Mouse (Mus musculus) lung, adult 10 weeks (tissue): ENCODE data around the gene 2200002D01Rik. TPM values are rescaled to one million over a fixed set of nuclear protein-coding genes. Genes with fewer than 3 reads are reported as not detected.

Experiments
- polyA plus RNA-seq: library from polyadenylated mRNA; stranded (reverse); fragments of 350-450 nt; fragmentation: Illumina TruSeq; extraction: RNeasy Lipid Tissue Mini Kit (QIAGEN cat#74804); gene quantifications from one replicate; pipeline ENCODE4 v1.2.3, GENCODE M21; 2014; ENCODE audit warnings: low read depth, low replicate concordance; ENCODE audit not compliant: insufficient read depth

2200002D01Rik gene
- polyA plus RNA-seq: 37.1 TPM

DNA sequence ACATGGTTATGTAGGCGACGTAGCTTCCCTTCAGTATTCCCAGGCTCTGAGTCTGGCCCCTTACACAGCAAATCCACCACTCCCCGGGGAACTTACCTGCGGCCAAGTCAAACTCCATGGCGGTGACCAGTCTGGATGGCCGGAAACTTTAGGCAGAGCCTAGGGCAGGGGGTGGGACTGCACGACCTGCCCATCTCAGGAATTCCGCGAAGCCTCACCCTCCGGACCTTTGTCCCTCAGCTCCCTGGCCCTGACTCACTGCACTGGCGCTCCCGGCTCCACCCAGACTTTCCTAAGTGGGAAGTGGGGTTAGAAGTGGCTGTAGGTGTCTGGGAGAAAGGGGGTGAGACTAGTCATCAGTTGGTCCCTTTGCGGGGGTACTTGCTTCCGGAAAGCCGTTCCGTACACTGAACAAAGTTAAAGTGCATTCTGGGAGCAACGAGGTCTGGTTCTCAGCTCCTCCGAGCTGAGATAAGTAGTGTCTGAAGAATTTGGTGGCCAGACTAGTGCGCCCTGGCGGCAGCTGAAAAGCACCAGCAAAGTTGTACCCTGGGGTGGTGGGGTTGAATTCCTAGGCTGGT, at the start of gene 2200002D01Rik:
Gene 2200002D01Rik, minus strand, starts transcription at position 206 of the 581 bp plus-strand sequence.

DNA sequence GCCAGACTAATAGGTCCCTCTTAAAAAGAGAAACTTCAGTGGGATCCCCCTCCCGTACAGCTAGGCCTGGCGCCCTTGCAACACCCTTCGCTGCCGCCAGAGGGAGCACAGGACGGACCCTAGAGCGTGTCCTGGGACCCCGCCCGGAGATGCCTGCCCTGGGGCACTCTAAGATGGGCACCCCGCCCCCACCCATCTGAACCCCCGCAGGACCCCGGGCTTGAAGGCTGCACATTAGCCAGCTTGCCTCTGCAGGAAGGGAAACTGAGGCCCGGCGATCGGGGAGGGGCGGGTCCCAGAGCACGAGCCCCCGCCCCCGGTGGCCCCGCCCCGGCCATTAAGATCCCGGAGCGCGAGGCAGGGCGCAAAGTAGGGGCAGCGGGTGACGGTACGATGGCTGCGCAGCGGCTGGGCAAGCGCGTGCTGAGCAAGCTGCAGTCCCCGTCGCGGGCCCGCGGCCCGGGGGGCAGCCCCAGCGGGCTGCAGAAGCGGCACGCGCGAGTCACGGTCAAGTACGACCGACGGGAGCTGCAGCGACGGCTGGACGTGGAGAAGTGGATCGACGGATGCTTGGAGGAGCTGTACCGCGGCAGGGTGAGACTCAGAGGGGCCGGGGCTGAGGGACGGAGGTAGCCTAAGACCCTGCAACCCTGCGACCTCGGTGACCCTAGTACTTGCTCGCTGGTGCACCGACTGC, 40.8 kb upstream of the 2200002D01Rik start, which contains the start of gene Ppp1r14a:
Gene Ppp1r14a, plus strand, starts transcription at position 367 of the 697 bp plus-strand sequence.

DNA sequence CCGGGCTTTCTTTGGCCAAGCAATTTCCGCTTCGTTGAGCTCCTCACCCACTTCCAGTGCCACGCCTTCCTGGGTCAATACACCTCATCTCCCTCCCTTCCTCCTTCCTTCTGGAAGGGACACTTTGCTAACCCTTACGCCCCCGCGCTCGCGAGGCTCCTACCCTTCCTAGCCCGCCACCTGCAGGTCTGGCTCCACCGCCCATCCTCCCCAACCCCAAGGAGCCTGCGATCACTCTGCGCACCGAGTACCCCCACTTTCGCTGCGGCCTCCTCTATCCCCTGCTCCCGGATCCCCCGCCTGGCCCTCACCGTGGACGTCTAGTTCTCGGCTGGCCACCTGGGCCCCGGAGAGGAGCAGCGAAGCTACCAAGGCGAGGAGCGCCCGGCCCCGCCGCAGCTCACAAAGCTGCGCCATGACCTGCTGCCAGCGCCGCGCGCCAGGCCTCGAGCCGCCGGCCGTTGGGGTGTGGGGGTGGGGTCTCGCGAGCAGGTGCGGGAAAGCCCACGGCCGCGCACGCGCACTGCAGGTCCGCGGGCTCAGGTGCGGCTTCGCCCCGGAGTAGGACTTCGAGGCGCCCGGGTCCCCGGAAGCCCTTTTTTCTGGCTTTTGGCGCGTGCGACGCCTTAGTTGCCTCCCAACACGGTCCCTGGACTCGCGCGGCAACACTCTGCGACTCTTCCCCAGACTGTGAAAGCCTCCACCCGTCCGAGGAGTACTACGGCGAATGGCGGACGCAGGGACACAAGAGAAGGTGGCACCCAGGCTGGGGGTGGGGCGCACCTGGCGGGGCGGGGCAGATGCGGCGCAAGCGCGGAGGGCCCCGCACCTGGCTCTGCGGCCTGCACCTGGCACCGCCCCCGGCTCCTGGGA, 33.2 kb upstream of the 2200002D01Rik start, which contains the start of gene Spint2:
Gene Spint2, minus strand, starts transcription at position 712 of the 873 bp plus-strand sequence.

DNA sequence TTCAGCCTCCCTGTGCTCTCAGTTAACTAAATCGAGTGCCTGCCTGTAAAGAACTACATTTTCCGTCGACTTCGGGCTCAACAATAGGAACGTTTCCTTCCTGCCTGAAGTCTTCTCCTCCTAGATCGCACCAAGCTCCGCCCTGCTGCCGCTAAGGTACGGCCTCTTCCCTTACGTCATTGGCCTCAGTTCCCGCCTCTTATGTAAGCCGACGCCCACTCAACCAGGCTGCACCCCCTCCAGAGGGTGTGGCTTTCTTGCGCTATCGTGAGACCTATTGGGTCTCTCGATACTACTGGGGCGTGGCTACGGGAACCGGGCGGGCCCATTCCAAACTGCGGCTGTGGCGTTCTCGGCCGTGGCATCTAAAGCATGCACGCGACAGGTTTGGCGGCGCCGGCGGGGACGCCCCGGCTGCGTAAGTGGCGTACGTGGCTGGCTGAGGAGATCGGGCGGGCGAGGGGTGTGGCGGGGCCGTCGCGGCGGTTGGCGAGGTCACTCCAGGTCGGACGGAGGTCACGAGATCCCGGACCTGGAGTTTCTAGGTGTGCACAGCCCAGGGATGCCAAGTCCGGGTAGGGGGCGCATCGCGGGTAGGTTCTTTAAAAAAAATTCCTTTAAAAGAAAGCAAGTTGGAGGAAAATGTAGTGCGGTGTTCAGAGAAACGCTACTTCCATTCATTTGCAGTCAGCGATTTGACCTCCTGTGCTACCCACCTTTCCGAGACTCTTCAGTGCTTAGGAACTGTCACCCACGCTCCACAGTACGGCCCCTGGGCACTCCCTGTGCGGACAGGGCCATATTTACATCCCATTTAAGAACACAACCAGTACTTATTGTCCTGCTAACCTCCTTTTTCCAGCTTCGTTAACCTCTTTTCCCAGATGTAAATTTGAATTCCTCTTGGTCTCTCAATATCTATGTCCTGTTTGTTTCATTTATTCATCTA, 10.0 kb downstream of the 2200002D01Rik start, which contains the start of gene Yif1b:
Gene Yif1b, plus strand, starts transcription at position 311 of the 949 bp plus-strand sequence.

DNA sequence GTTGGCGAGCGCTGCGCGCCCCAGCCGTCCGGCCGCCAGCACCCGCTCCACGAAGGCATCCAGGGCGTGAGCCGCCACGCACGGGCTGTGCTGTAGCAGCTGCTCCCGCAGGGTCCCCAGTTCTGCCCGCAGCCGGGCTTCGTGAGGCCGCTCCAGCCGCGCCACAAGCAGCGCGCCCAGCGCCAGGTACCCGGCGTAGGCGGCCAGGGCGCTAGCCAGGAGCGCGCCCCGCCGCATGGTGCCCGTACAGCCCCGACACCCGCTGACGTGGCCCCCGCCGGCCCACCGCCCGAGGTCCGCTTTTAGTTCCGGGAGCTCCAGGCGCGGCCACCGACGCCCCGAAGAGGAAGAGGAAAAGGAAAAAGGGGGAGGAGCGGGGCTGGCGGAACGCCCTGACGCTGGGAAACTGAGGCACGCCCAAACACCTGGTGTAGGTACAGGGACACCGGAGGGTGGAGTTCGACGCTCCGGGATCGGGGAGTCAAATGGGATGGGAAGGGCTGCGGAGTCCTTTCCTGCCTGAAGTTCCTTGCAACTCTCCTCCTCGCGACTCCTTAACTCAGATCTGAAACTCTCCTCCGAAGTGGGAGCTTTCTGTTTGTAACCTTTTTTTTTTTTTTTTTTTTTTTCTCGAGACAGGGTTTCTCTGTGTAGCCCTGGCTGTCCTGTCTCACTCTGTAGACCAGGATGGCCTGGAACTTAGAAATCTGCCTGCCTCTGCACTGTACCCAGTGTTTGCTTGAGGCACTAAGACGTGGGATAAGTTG, 15.8 kb downstream of the 2200002D01Rik start, which contains the start of gene Kcnk6:
Gene Kcnk6, minus strand, starts transcription at position 269 of the 767 bp plus-strand sequence.

DNA sequence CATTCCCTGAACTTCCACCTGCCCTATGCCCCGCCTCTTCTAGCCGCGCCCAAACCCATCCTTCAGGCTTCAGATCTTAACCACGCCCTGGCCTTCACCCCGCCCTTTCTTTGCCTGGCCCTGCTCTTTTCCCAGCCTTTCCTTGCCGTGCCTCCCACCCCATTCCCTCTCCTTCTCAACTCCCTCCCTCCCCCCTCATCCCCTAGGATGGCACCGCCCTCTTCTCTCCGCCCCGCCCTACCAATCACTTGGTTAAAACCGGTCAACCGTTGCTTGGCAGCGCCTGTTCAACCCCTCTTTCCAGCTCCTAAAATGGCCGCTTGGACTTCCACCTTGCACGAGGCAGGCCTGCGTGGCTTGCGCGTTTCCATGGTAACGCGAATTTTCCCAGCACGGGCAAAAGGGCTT, 34.6 kb downstream of the 2200002D01Rik start, which contains the start of gene Catsperg1:
Gene Catsperg1, minus strand, starts transcription at position 361 of the 408 bp plus-strand sequence.

Other genes with a start within 250 kb of the 2200002D01Rik start
- gene Ryr1, start 123.3 kb downstream of the 2200002D01Rik start, polyA plus RNA-seq: 0.08 TPM
- gene Rasgrp4, start 113.6 kb downstream of the 2200002D01Rik start, polyA plus RNA-seq: 5.1 TPM
- gene Fam98c, start 92.2 kb downstream of the 2200002D01Rik start, polyA plus RNA-seq: 23.6 TPM
- 0.64 TPM for gene Ggn, start 78.3 kb downstream of the 2200002D01Rik start, polyA plus RNA-seq
- 0.83 TPM for gene Spred3, start 78.1 kb downstream of the 2200002D01Rik start, polyA plus RNA-seq
- gene Psmd8, start 67.8 kb downstream of the 2200002D01Rik start, polyA plus RNA-seq: 134 TPM
- 0.96 TPM for gene Catsperg1, start 34.4 kb downstream of the 2200002D01Rik start, polyA plus RNA-seq
- gene Kcnk6, start 16.0 kb downstream of the 2200002D01Rik start, polyA plus RNA-seq: 4.9 TPM
- gene Yif1b, start 10.1 kb downstream of the 2200002D01Rik start, polyA plus RNA-seq: 64.6 TPM
- gene Spint2, start 33.4 kb upstream of the 2200002D01Rik start, polyA plus RNA-seq: 307 TPM
- 146 TPM for gene Ppp1r14a, start 40.8 kb upstream of the 2200002D01Rik start, polyA plus RNA-seq
- 0.95 TPM for gene Dpf1, start 55.5 kb upstream of the 2200002D01Rik start, polyA plus RNA-seq